In genomic region chrX:11726524-11727231, GRCm38 (mm10) we compare ENCODE assay signal across 15 mouse cellular contexts.
DNase-seq lines count a peak whose midpoint lies in the region; ATAC-seq and TF ChIP-seq lines count a peak whose summit lies in the region.
"Had no signal": no experiment of that assay in that cellular context is flagged by ENCODE, and none has a peak within 500 bp of the region (broad histone marks: within the 10 kb centered on the region; RNA-seq: fewer than 3 reads in every experiment).

No protein-coding gene starts in this region.

- peak overlapping the region; percentile 90 for H3K27ac ChIP-seq in gastrocnemius, adult 2 months
- no peak overlapping the region for H3K27ac ChIP-seq in lung, embryonic 14.5 days (ENCODE audit: low read depth)
- H3K27ac ChIP-seq in forebrain, embryonic 15.5 days (replicated peaks) = no peak overlapping the region
- H3K27ac ChIP-seq: embryonic facial prominence, embryonic 15.5 days; forebrain, embryonic 12.5 days; heart, embryonic 10.5 days; intestine, embryonic 15.5 days had no signal

- no peaks in the 10 kb centered on the region for H3K27me3 ChIP-seq in lung, embryonic 14.5 days (ENCODE audit: insufficient read depth, low read length)
- no peaks in the 10 kb centered on the region for H3K27me3 ChIP-seq in forebrain, embryonic 15.5 days
- H3K27me3 ChIP-seq: intestine, embryonic 15.5 days had no signal

- TF ChIP-seq CTCF in gastrocnemius, adult 2 months (IDR thresholded peaks at IDR 0.05) = no peak
- no peak for TF ChIP-seq CTCF in lung, embryonic 14.5 days (IDR thresholded peaks at IDR 0.05; ENCODE audit: low read depth)

- H3K36me3 ChIP-seq in lung, embryonic 14.5 days (ENCODE audit: insufficient read depth) = no peaks in the 10 kb centered on the region
- no peaks in the 10 kb centered on the region for H3K36me3 ChIP-seq in forebrain, embryonic 15.5 days
- H3K36me3 ChIP-seq: embryonic facial prominence, embryonic 15.5 days; forebrain, embryonic 12.5 days; heart, embryonic 10.5 days; intestine, embryonic 15.5 days had no signal

- no peak for ATAC-seq in lung, embryonic 14.5 days (ENCODE audit: insufficient read depth)
- no peak for ATAC-seq in forebrain, embryonic 15.5 days (replicated peaks)
- ATAC-seq in frontal cortex, adult (ENCODE audit: low TSS enrichment) = no peak
- ATAC-seq: intestine, embryonic 15.5 days had no signal

- H3K4me1 ChIP-seq in lung, embryonic 14.5 days (ENCODE audit: insufficient read depth) = no peaks in the 10 kb centered on the region
- no peaks in the 10 kb centered on the region for H3K4me1 ChIP-seq in forebrain, embryonic 15.5 days
- H3K4me1 ChIP-seq: embryonic facial prominence, embryonic 15.5 days; forebrain, embryonic 12.5 days; heart, embryonic 10.5 days; intestine, embryonic 15.5 days had no signal

- H3K9me3 ChIP-seq in lung, embryonic 14.5 days (ENCODE audit: low read depth, low read length) = no peaks in the 10 kb centered on the region
- no peaks in the 10 kb centered on the region for H3K9me3 ChIP-seq in forebrain, embryonic 15.5 days
- H3K9me3 ChIP-seq: embryonic facial prominence, embryonic 15.5 days; forebrain, embryonic 12.5 days; heart, embryonic 10.5 days; intestine, embryonic 15.5 days had no signal

- 37% methylated on average over 8 of the region's 8 CpGs for WGBS in lung, embryonic 14.5 days
- 37% methylated on average over 8 of the region's 8 CpGs for WGBS in forebrain, embryonic 15.5 days

- intact Hi-C loops in gastrocnemius, adult 2 months (cut with DNase I) = loop anchor here (5.0 kb wide), 1 partner anchor 59 kb away; no protein-coding TSS in a partner anchor
- intact Hi-C loops in gastrocnemius, postnatal 14 days (cut with DNase I; ENCODE audit: low total_unique reads) = no loop called here

- no peak overlapping the region for H3K4me3 ChIP-seq in gastrocnemius, adult 2 months
- H3K4me3 ChIP-seq in lung, embryonic 14.5 days (ENCODE audit: low read depth, low read length) = no peak overlapping the region
- H3K4me3 ChIP-seq in forebrain, embryonic 15.5 days = no peak overlapping the region
- H3K4me3 ChIP-seq: embryonic facial prominence, embryonic 15.5 days; forebrain, embryonic 12.5 days; heart, embryonic 10.5 days; intestine, embryonic 15.5 days had no signal

- DNase-seq in gastrocnemius, adult 2 months = peak; percentile 38
- DNase-seq in gastrocnemius, postnatal 14 days = no peak
- peak; percentile 28 for DNase-seq in lung, embryonic 14.5 days
- no peak for DNase-seq in lung, postnatal 14 days
- DNase-seq in 416B (ENCODE audit: low read depth) = peak; percentile 14
- DNase-seq in kidney, postnatal 4 days = peak; percentile 24 to 46
- DNase-seq: adrenal gland, postnatal 14 days; cerebellum, postnatal 36 days; lung, postnatal 36 days had no signal

- no peak overlapping the region for H3K9ac ChIP-seq in lung, embryonic 14.5 days
- no peak overlapping the region for H3K9ac ChIP-seq in forebrain, embryonic 15.5 days (replicated peaks)
- H3K9ac ChIP-seq: embryonic facial prominence, embryonic 15.5 days; forebrain, embryonic 12.5 days; intestine, embryonic 15.5 days had no signal

- no peak overlapping the region for H3K4me2 ChIP-seq in lung, embryonic 14.5 days
- H3K4me2 ChIP-seq in forebrain, embryonic 15.5 days (replicated peaks) = no peak overlapping the region
- H3K4me2 ChIP-seq: embryonic facial prominence, embryonic 15.5 days; forebrain, embryonic 12.5 days; intestine, embryonic 15.5 days had no signal

Comparison
In these comparisons a context has a peak if more than half of its experiments do, and no peak if none do; other contexts are left out.
1. DNase-seq: peak in gastrocnemius, adult 2 months (single experiment), lung, embryonic 14.5 days (single experiment), 416B (single experiment) and kidney, postnatal 4 days (2 of 2); none in gastrocnemius, postnatal 14 days (single experiment) and lung, postnatal 14 days (single experiment).